ENCODE assay signal across 8 mouse cellular contexts in genomic region chr2:181678780-181679179, GRCm38 (mm10). TPM values are rescaled to one million over a fixed set of nuclear protein-coding genes. Genes with fewer than 3 reads are reported as not detected.
DNase-seq lines count a peak whose midpoint lies in the region; ATAC-seq and TF ChIP-seq lines count a peak whose summit lies in the region.

No protein-coding gene starts in this region.

- peak; percentile 100 for TF ChIP-seq CTCF in kidney, postnatal 0 days (IDR thresholded peaks at IDR 0.05; ENCODE audit: low read depth)
- TF ChIP-seq CTCF in liver, adult 2 months (IDR thresholded peaks at IDR 0.05; ENCODE audit: low read depth, low read length): peak; percentile 93

- H3K9me3 ChIP-seq in heart, embryonic 14.5 days (ENCODE audit: control insufficient read depth, low read length): no peaks in the 10 kb centered on the region
- no peaks in the 10 kb centered on the region for H3K9me3 ChIP-seq in kidney, postnatal 0 days (replicated peaks; ENCODE audit: low read length)
- no peaks in the 10 kb centered on the region for H3K9me3 ChIP-seq in stomach, embryonic 16.5 days (replicated peaks; ENCODE audit: control insufficient read depth, low read length)

- peaks cover 17 to 19% of the 10 kb centered on the region in 2 experiments for H3K4me1 ChIP-seq in heart, embryonic 14.5 days (ENCODE audit: control insufficient read depth in 2 of 2, insufficient read depth in 2 of 2, low read length in 2 of 2)
- peaks cover 17% of the 10 kb centered on the region; the same call in 1 of the 2 replicates for H3K4me1 ChIP-seq in kidney, postnatal 0 days (replicated peaks; ENCODE audit: insufficient read depth, low read length)
- H3K4me1 ChIP-seq in liver, adult 2 months (ENCODE audit: control insufficient read depth, insufficient read depth, low read length): peaks cover 8% of the 10 kb centered on the region; the same call in 1 of the 2 replicates
- H3K4me1 ChIP-seq in stomach, embryonic 16.5 days (ENCODE audit: control insufficient read depth, insufficient read depth, low read length): peaks cover 16% of the 10 kb centered on the region

- WGBS in heart, embryonic 14.5 days: 45% methylated on average over 1 of the region's 1 CpGs
- WGBS in kidney, postnatal 0 days: 50% methylated on average over 1 of the region's 1 CpGs
- 56% methylated on average over 1 of the region's 1 CpGs for WGBS in liver, adult 2 months
- 52% methylated on average over 1 of the region's 1 CpGs for WGBS in stomach, embryonic 16.5 days

- 0 out of 2 replicates have a peak, but pooled peaks have one; percentile 29 for ATAC-seq in heart, embryonic 14.5 days (ENCODE audit: insufficient number of reproducible peaks, insufficient read depth, low FRiP score, low read depth)
- ATAC-seq in kidney, postnatal 0 days (replicated peaks; ENCODE audit: low FRiP score, low read depth): peak; percentile 70
- peak; percentile 76 for ATAC-seq in stomach, embryonic 16.5 days (ENCODE audit: insufficient read depth, low FRiP score)

- no peak overlapping the region for H3K9ac ChIP-seq in heart, embryonic 14.5 days (ENCODE audit: low read length)
- no peak overlapping the region for H3K9ac ChIP-seq in kidney, postnatal 0 days (ENCODE audit: low read depth, low read length)
- H3K9ac ChIP-seq in liver, adult 2 months (ENCODE audit: low read depth, low read length): no peak overlapping the region
- H3K9ac ChIP-seq in stomach, embryonic 16.5 days (ENCODE audit: low read length): no peak overlapping the region

- no peaks in the 10 kb centered on the region for H3K36me3 ChIP-seq in heart, embryonic 14.5 days (ENCODE audit: control insufficient read depth, insufficient read depth, low read length)
- no peaks in the 10 kb centered on the region for H3K36me3 ChIP-seq in kidney, postnatal 0 days (ENCODE audit: insufficient read depth, low read length)
- H3K36me3 ChIP-seq in liver, adult 2 months (ENCODE audit: control insufficient read depth, insufficient read depth, low read length): no peaks in the 10 kb centered on the region
- H3K36me3 ChIP-seq in stomach, embryonic 16.5 days (ENCODE audit: control insufficient read depth, insufficient read depth, low read length): no peaks in the 10 kb centered on the region

- no peak overlapping the region for H3K4me2 ChIP-seq in heart, embryonic 14.5 days (ENCODE audit: low read length)
- no peak overlapping the region for H3K4me2 ChIP-seq in kidney, postnatal 0 days (ENCODE audit: low read length)
- no peak overlapping the region for H3K4me2 ChIP-seq in stomach, embryonic 16.5 days (ENCODE audit: low read depth, low read length)

- TF ChIP-seq POLR2A in liver, adult 2 months (IDR thresholded peaks at IDR 0.05; ENCODE audit: extremely low read depth, insufficient read depth, low read length): no peak

- no peaks in the 10 kb centered on the region for H3K79me2 ChIP-seq in liver, adult 2 months (ENCODE audit: control insufficient read depth, insufficient read depth, low read length)

- H3K27me3 ChIP-seq in heart, embryonic 14.5 days (ENCODE audit: control insufficient read depth, insufficient read depth, low read length): peaks cover 9% of the 10 kb centered on the region; the same call in 1 of the 2 replicates
- H3K27me3 ChIP-seq in kidney, postnatal 0 days (ENCODE audit: insufficient read depth, low read length): no peaks in the 10 kb centered on the region
- no peaks in the 10 kb centered on the region for H3K27me3 ChIP-seq in liver, adult 2 months (ENCODE audit: control insufficient read depth, insufficient read depth, low read length)
- 0 out of 2 replicates have a peak, but pooled peaks cover 4% of the 10 kb centered on the region for H3K27me3 ChIP-seq in stomach, embryonic 16.5 days (ENCODE audit: control insufficient read depth, insufficient read depth, low read length)

- DNase-seq in CD4-positive, CD25-positive, alpha-beta regulatory T cell, adult 2 months (ENCODE audit: low read depth, low spot score): peak; percentile 87
- DNase-seq in brain, adult 2 months (ENCODE audit: low read depth, low spot score): peak; percentile 95
- DNase-seq in fibroblast of lung, adult 2 months (ENCODE audit: low read depth): peak; percentile 70
- peak; percentile 96 for DNase-seq in kidney, postnatal 0 days (ENCODE audit: low spot score)
- peak; percentile 78 for DNase-seq in liver, adult 2 months (ENCODE audit: extremely low read depth, low read depth, low spot score)
- DNase-seq in naive thymus-derived CD4-positive, alpha-beta T cell, adult 2 months (ENCODE audit: low read depth): peak; percentile 86

- no peak overlapping the region for H3K27ac ChIP-seq in heart, embryonic 14.5 days (replicated peaks in 1 of 2; ENCODE audit: control insufficient read depth in 1 of 2, insufficient read depth in 1 of 2, low read depth in 2 of 2, low read length in 2 of 2)
- no peak overlapping the region for H3K27ac ChIP-seq in kidney, postnatal 0 days
- no peak overlapping the region for H3K27ac ChIP-seq in liver, adult 2 months (replicated peaks; ENCODE audit: insufficient read depth, low read depth, low read length)
- no peak overlapping the region for H3K27ac ChIP-seq in stomach, embryonic 16.5 days (ENCODE audit: low read length)

- H3K4me3 ChIP-seq in heart, embryonic 14.5 days (ENCODE audit: control insufficient read depth in 1 of 2, insufficient read depth in 1 of 2, low read depth in 1 of 2, low read length in 2 of 2): no peak overlapping the region
- H3K4me3 ChIP-seq in kidney, postnatal 0 days (replicated peaks; ENCODE audit: low read depth, low read length): no peak overlapping the region
- H3K4me3 ChIP-seq in liver, adult 2 months (ENCODE audit: insufficient read depth, low read depth, low read length): no peak overlapping the region
- H3K4me3 ChIP-seq in stomach, embryonic 16.5 days (replicated peaks; ENCODE audit: low read length): no peak overlapping the region

RNA-seq across cellular contexts. Expression of gene Tcea2, which starts 1.3 kb away (rescaled TPM):
- 20.5 and 21.8 TPM in 2 replicates for polyA plus RNA-seq in heart, embryonic 14.5 days (2014; fragmentation: Nextera tagmentation; extraction: Ambion mirVana)
- 22.6 and 23.4 TPM in 2 replicates for polyA plus RNA-seq in kidney, postnatal 0 days (2015; fragmentation: Nextera tagmentation; extraction: Ambion mirVana)
- 1.1 and 1.4 TPM in 2 replicates for total RNA-seq in liver, adult 2 months (2014; rRNA removed)
- 1.8 and 2.8 TPM in 2 replicates for polyA plus RNA-seq in liver, adult 2 months (2012; rRNA removed)
- 19.3 and 19.7 TPM in 2 replicates for polyA plus RNA-seq in stomach, embryonic 16.5 days (2015; fragmentation: Nextera tagmentation; extraction: Ambion mirVana)

RNA-seq across cellular contexts. Expression of gene Sox18, which starts 7.3 kb away (rescaled TPM):
- 44.1 and 49.2 TPM in 2 replicates for polyA plus RNA-seq in heart, embryonic 14.5 days (2014; fragmentation: Nextera tagmentation; extraction: Ambion mirVana)
- polyA plus RNA-seq in kidney, postnatal 0 days (2015; fragmentation: Nextera tagmentation; extraction: Ambion mirVana): 56.6 and 62.2 TPM in 2 replicates
- total RNA-seq in liver, adult 2 months (2014; rRNA removed): 1.4 and 2.9 TPM in 2 replicates
- 8.0 and 9.8 TPM in 2 replicates for polyA plus RNA-seq in liver, adult 2 months (2012; rRNA removed)
- polyA plus RNA-seq in stomach, embryonic 16.5 days (2015; fragmentation: Nextera tagmentation; extraction: Ambion mirVana): 25.4 and 25.5 TPM in 2 replicates

RNA-seq across cellular contexts. Expression of gene Rgs19, which starts 15.0 kb away (rescaled TPM):
- 42.8 and 44.2 TPM in 2 replicates for polyA plus RNA-seq in heart, embryonic 14.5 days (2014; fragmentation: Nextera tagmentation; extraction: Ambion mirVana)
- polyA plus RNA-seq in kidney, postnatal 0 days (2015; fragmentation: Nextera tagmentation; extraction: Ambion mirVana): 38.9 and 41.7 TPM in 2 replicates
- total RNA-seq in liver, adult 2 months (2014; rRNA removed): 1.5 and 3.2 TPM in 2 replicates
- 4.5 and 7.8 TPM in 2 replicates for polyA plus RNA-seq in liver, adult 2 months (2012; rRNA removed)
- 54.2 and 55.3 TPM in 2 replicates for polyA plus RNA-seq in stomach, embryonic 16.5 days (2015; fragmentation: Nextera tagmentation; extraction: Ambion mirVana)

RNA-seq across cellular contexts. Expression of gene Lkaaear1, which starts 19.5 kb away (rescaled TPM):
- not detected in 2 replicates for polyA plus RNA-seq in heart, embryonic 14.5 days (2014; fragmentation: Nextera tagmentation; extraction: Ambion mirVana)
- not detected in 2 replicates for polyA plus RNA-seq in kidney, postnatal 0 days (2015; fragmentation: Nextera tagmentation; extraction: Ambion mirVana)
- total RNA-seq in liver, adult 2 months (2014; rRNA removed): not detected in 2 replicates
- polyA plus RNA-seq in liver, adult 2 months (2012; rRNA removed): not detected in 2 replicates
- polyA plus RNA-seq in stomach, embryonic 16.5 days (2015; fragmentation: Nextera tagmentation; extraction: Ambion mirVana): not detected in 2 replicates

RNA-seq across cellular contexts. Expression of gene Gm29797, which starts 21.9 kb away (rescaled TPM):
- not detected in 2 replicates for polyA plus RNA-seq in heart, embryonic 14.5 days (2014; fragmentation: Nextera tagmentation; extraction: Ambion mirVana)
- not detected in 2 replicates for polyA plus RNA-seq in kidney, postnatal 0 days (2015; fragmentation: Nextera tagmentation; extraction: Ambion mirVana)
- total RNA-seq in liver, adult 2 months (2014; rRNA removed): not detected in 2 replicates
- polyA plus RNA-seq in liver, adult 2 months (2012; rRNA removed): not detected in 2 replicates
- polyA plus RNA-seq in stomach, embryonic 16.5 days (2015; fragmentation: Nextera tagmentation; extraction: Ambion mirVana): 0.31 TPM in 1 of 2 replicates, not detected in the other
